Mouse (Mus musculus): Measurements from ENCODE around the gene Ube2d2b. TPM values are rescaled to one million over a fixed set of nuclear protein-coding genes. Genes with fewer than 3 reads are reported as not detected.

Gene Ube2d2b
- total RNA-seq, 2 experiments from 2014 or later = not detected

- no peak for DNase-seq
These were observed 25.6 kb downstream of the Ube2d2b start for GRCm38 (mm10) chr5:107855546-107855945.

GRCm38 (mm10) chr5:107858963-107859362, 29.1 kb downstream of the Ube2d2b start:
- no peak for DNase-seq

- no peak for DNase-seq
These were observed 34.1 kb downstream of the Ube2d2b start for GRCm38 (mm10) chr5:107863971-107864370.

GRCm38 (mm10) chr5:107866127-107867126, 36.5 kb downstream of the Ube2d2b start:
- DNase-seq = no peak

- DNase-seq = peak; percentile 63
These were observed 38.3 kb downstream of the Ube2d2b start for GRCm38 (mm10) chr5:107867970-107868904.

GRCm38 (mm10) chr5:107868905-107869424, 39.1 kb downstream of the Ube2d2b start:
- peak; percentile 95 for DNase-seq

GRCm38 (mm10) chr5:107869701-107870100, 39.8 kb downstream of the Ube2d2b start:
- DNase-seq = no peak

- DNase-seq = no peak
These were observed 43.4 kb downstream of the Ube2d2b start for GRCm38 (mm10) chr5:107873330-107873729.

- peak; percentile 27 for DNase-seq
These were observed 44.0 kb downstream of the Ube2d2b start for GRCm38 (mm10) chr5:107873886-107874302.

- DNase-seq = no peak
These were observed 44.8 kb downstream of the Ube2d2b start, which contains the start of gene Evi5 for GRCm38 (mm10) chr5:107874561-107875260. Evi5 (minus strand) TSS chr5:107875107.

- DNase-seq = no peak
These were observed 45.3 kb downstream of the Ube2d2b start for GRCm38 (mm10) chr5:107875261-107875611.

- DNase-seq = no peak
These were observed 47.2 kb downstream of the Ube2d2b start for GRCm38 (mm10) chr5:107877053-107877452.

- no peak for DNase-seq
These were observed 50.8 kb downstream of the Ube2d2b start for GRCm38 (mm10) chr5:107880710-107881109.

Other genes starting within 250 kb of the Ube2d2b start
- gene Rpap2, start 232.7 kb upstream of the Ube2d2b start, total RNA-seq (2021) = 10 to 100 TPM in 1 of 2 experiments, 1 to 10 TPM in 1; 7.8 to 11.2 TPM
- gene Glmn, start 232.2 kb upstream of the Ube2d2b start, total RNA-seq (2021) = 10 to 100 TPM; 11.4 to 13.2 TPM
- gene Gfi1, start 104.1 kb upstream of the Ube2d2b start, total RNA-seq (2021) = under 1 TPM in 1 of 2 experiments, not detected in 1; 0.14 TPM
- gene Evi5, start 45.0 kb downstream of the Ube2d2b start, total RNA-seq (2021) = 10 to 100 TPM; 42.9 to 48.2 TPM
- gene Rpl5, start 70.4 kb downstream of the Ube2d2b start, total RNA-seq (2021) = 10 to 100 TPM; 65.4 to 65.5 TPM
- 10 to 100 TPM; 11.6 to 13.5 TPM for gene Fam69a, start 157.0 kb downstream of the Ube2d2b start, total RNA-seq (2021)
- 10 to 100 TPM; 26.0 to 28.4 TPM for gene Mtf2, start 235.6 kb downstream of the Ube2d2b start, total RNA-seq (2021)

Data from heart, postnatal 4 days (tissue).